Mouse (Mus musculus) liver, embryonic 14.5 days (tissue): ENCODE data around the gene Plcb4. TPM values are rescaled to one million over a fixed set of nuclear protein-coding genes. Genes with fewer than 3 reads are reported as not detected.
"Not testable (repeated sequence)": the region's sequence is repeated elsewhere in the genome, so short reads cannot be mapped to it uniquely, and the experiment has no call there.

Experiments used
- ATAC-seq: fragments of 200-750 bp; cut with Nextera tagmentation; 2 replicates; pipeline ENCODE4 v1.8.0; 2017; ENCODE audit warnings: moderate number of reproducible peaks, mild to moderate bottlenecking, moderate library complexity; ENCODE audit not compliant: insufficient read depth
- DNase-seq, 3 experiments: peaks; one replicate each; pipeline ENCODE4 v3.0.0-alpha.2; 2012 to 2013; ENCODE audit warnings: low read depth in 3 of 3, low spot score in 3 of 3
- H3K27ac ChIP-seq: fragments of 300-500 bp; sonication (generic); 2 replicates; pipeline ENCODE4 v1.5.1; 2014; ENCODE audit warnings: moderate library complexity, mild to moderate bottlenecking, control low read depth, inconsistent platforms
- H3K27me3 ChIP-seq: fragments of 300-500 bp; sonication (generic); 2 replicates; pipeline ENCODE4 v1.6.1; 2014; ENCODE audit warnings: mild to moderate bottlenecking, low read length, moderate library complexity; ENCODE audit not compliant: control insufficient read depth, insufficient read depth
- H3K36me3 ChIP-seq: fragments of 300-500 bp; sonication (generic); replicated peaks from 2 replicates; pipeline ENCODE4 v1.6.1; 2014; ENCODE audit warnings: low read depth; ENCODE audit not compliant: control insufficient read depth, insufficient read depth
- H3K4me1 ChIP-seq, 2 experiments: fragments of 200-500 bp in 1 of 2; fragments of 300-500 bp in 1 of 2; sonication (generic) in 1 of 2; replicated peaks; 2 replicates each; pipeline ENCODE4 v1.6.1; 2012 to 2014; ENCODE audit warnings: antibody characterized with exemption in 1 of 2, inconsistent platforms in 1 of 2, low read length in 1 of 2; ENCODE audit not compliant: control insufficient read depth in 2 of 2, insufficient read depth in 2 of 2
- H3K4me2 ChIP-seq: fragments of 300-500 bp; sonication (generic); 2 replicates; pipeline ENCODE4 v1.6.1; 2014; ENCODE audit warnings: low read depth, mild to moderate bottlenecking, control low read depth, moderate library complexity
- H3K4me3 ChIP-seq, 2 experiments: fragments of 200-500 bp in 1 of 2; fragments of 300-500 bp in 1 of 2; sonication (generic) in 1 of 2; 2 replicates each; pipeline ENCODE4 v1.5.1; 2012 to 2014; ENCODE audit warnings: low read depth in 2 of 2, low read length in 2 of 2, mild to moderate bottlenecking in 2 of 2, control low read depth in 1 of 2, inconsistent platforms in 1 of 2, moderate library complexity in 1 of 2; ENCODE audit not compliant: insufficient read depth in 1 of 2
- H3K9ac ChIP-seq: fragments of 300-500 bp; sonication (generic); replicated peaks from 2 replicates; pipeline ENCODE4 v1.6.1; 2014; ENCODE audit warnings: mild to moderate bottlenecking, control low read depth, moderate library complexity
- H3K9me3 ChIP-seq: fragments of 300-500 bp; sonication (generic); 2 replicates; pipeline ENCODE4 v1.6.1; 2016; ENCODE audit warnings: low read length, mixed read lengths; ENCODE audit not compliant: control insufficient read depth
- CTCF ChIP-seq: IDR thresholded peaks from 2 replicates; pipeline ENCODE4 v1.5.1; 2016; ENCODE audit warnings: antibody characterized with exemption, low read depth, control low read depth
- EP300 ChIP-seq: IDR thresholded peaks from 2 replicates; pipeline ENCODE4 v1.6.1; 2016; ENCODE audit warnings: antibody characterized with exemption, low read depth
- WGBS: fragments of 180-500 bp; shearing (Covaris S2); extraction: QIAGEN DNeasy Blood & Tissue Kit; methylation state at CpG from one replicate; pipeline ENCODE4 v1.1.7; 2014; ENCODE audit not compliant: insufficient replicate concordance; 5-methylcytosine and 5-hydroxymethylcytosine counted together
- polyA plus RNA-seq, 2 experiments: library from polyadenylated mRNA; depleted of rRNA in 1 of 2; stranded (reverse) in 1 of 2; unstranded in 1 of 2; fragments of >200 nt; fragmentation: Nextera tagmentation in 1 of 2; extraction: Ambion mirVana in 1 of 2; gene quantifications; 2 replicates each; pipeline versions ENCODE4 v1.2.1 to v1.2.3; 2012 to 2014

Gene Plcb4
- polyA plus RNA-seq, 2 experiments: 1.9 to 2.3 TPM

DNA sequence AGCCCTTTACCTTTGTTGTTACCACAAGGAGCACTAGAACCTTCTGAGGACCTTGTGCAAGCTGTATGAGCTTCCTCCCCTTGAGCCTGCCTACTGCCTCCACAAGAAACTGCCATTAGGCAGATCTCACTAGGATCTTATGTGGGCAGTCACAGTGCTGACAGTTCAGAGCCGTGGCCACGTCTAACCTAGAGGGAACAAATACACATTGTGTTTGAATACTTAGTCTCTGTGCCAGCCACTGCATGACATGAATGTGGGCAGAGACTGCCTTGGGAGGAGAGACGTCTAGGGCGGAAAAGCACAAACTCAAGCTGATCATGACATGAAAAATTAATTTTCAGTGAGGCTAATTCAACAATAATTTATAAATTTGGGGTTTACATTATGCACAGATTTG is 239.2 kb downstream of the Plcb4 start:
- Histone ChIP-seq H3K9me3 (no peaks in the 10 kb centered on the region), H3K36me3 (no peaks in the 10 kb centered on the region), H3K27ac (no peak overlapping the region), H3K4me3 (no peak overlapping the region), H3K27me3 (no peaks in the 10 kb centered on the region), H3K9ac (no peak overlapping the region), H3K4me1 (peaks cover 0 to 4% of the 10 kb centered on the region in 2 experiments; a peak in 1 of 4 replicates), H3K4me2 (no peak overlapping the region)
- no peak for ATAC-seq
- WGBS: 60% methylated on average over 4 of the region's 4 CpGs
- no peak for DNase-seq
- TF ChIP-seq CTCF (no peak), EP300 (no peak)

DNA sequence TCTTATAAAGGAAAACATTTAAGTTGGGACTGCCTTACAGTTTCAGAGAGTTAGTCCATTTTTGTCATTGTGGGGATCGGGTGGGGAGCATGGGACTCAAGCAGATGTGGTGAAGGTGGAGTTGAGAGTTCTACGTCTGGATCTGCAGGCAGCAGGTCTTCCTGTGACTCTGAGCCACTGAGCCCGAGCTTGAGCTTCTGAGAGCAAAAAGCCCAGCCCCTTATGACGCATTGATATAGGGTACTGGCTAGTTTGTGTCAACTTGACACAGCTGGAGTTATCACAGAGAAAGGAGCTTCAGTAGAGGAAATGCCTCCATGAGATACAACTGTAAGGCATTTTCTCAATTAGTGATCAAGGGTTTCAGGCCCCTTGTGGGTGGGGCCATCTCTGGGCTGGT is 241.1 kb downstream of the Plcb4 start:
- not testable (repeated sequence) for H3K36me3 ChIP-seq, ATAC-seq, H3K27ac ChIP-seq, H3K9ac ChIP-seq, H3K4me1 ChIP-seq, H3K27me3 ChIP-seq, H3K4me2 ChIP-seq, H3K4me3 ChIP-seq, H3K9me3 ChIP-seq, DNase-seq
- WGBS: 29% methylated on average over 4 of the region's 4 CpGs

DNA sequence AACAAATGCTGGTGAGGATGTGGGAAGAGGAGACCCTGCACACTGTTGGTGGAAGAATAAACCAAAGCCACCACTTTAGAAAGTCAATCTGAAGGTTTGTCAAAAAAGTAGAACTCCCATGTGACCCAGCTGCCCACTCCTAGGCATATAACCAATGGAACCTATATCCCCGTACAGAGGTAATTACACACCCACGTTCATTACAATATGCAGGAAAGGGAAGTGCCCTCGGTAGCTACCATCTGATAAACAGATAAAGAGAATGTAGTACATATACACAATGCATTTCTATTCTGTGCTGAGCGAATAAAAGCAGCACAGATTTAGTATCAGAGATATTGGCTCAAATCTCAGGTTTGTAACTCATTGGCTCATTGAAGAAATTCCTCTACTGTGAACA is 242.2 kb downstream of the Plcb4 start:
- H3K4me3 ChIP-seq: no peak overlapping the region
- no peak for DNase-seq
- no peaks in the 10 kb centered on the region for H3K36me3 ChIP-seq
- H3K27ac ChIP-seq: no peak overlapping the region
- TF ChIP-seq EP300: no peak
- TF ChIP-seq CTCF: no peak
- no peak overlapping the region for H3K4me2 ChIP-seq
- no peaks in the 10 kb centered on the region for H3K27me3 ChIP-seq
- no peaks in the 10 kb centered on the region for H3K9me3 ChIP-seq
- WGBS: 50% methylated on average over 4 of the region's 4 CpGs
- no peak overlapping the region for H3K9ac ChIP-seq
- ATAC-seq: no peak
- peaks cover 0 to 7% of the 10 kb centered on the region in 2 experiments; a peak in 1 of 4 replicates for H3K4me1 ChIP-seq

DNA sequence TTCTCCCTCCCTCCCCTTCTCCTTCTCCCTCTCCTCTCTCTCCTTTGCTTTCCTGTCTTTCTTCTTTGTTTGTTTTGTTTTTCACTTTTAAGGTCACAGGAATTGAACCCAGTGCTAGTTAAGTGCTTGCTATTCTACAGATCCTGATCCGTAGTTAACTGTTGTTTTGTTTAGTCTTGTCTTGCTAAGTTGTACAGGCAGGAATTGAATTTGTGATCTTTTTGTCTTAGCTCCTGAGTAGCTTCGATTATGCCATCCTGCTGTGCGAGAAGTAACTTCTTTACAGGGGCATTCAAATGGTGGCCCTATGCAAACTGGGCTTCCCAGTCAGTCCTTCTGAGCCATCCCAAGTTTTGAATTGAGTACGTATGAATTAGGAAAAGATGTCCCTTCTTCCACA is 245.5 kb downstream of the Plcb4 start:
- DNase-seq: no peak
- H3K9me3 ChIP-seq: no peaks in the 10 kb centered on the region
- H3K27ac ChIP-seq: no peak overlapping the region
- TF ChIP-seq CTCF: no peak
- no peak for TF ChIP-seq EP300
- H3K9ac ChIP-seq: no peak overlapping the region
- H3K36me3 ChIP-seq: no peaks in the 10 kb centered on the region
- H3K4me2 ChIP-seq: no peak overlapping the region
- WGBS: 60% methylated on average over 4 of the region's 4 CpGs
- no peak overlapping the region for H3K4me3 ChIP-seq
- H3K27me3 ChIP-seq: no peaks in the 10 kb centered on the region
- H3K4me1 ChIP-seq: peaks cover 0 to 7% of the 10 kb centered on the region in 2 experiments; a peak in 1 of 4 replicates
- no peak for ATAC-seq

DNA sequence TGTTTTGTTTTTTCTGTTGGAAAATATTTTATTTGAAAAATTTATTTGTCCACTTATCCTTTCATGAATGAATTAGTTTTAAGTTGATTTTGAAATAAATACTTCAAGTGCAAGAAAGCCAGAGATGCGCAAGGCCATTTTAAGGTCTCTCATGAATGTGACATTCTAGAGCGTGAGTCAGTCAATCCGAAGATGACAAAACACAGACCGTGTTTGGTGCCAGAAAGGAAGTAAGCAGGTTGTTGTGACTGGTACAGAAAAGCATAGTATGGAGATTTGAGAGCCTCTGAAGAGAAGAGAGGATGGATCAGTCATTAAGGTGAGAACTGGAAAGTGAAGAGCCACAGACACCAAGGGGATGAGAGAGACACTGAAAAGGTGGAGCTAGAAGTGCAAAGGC is 246.0 kb downstream of the Plcb4 start:
- WGBS: 75% methylated on average over 4 of the region's 4 CpGs
- no peak for DNase-seq

More for the DNA sequence above, 246.0 kb downstream of the Plcb4 start:
- H3K4me3 ChIP-seq: no peak overlapping the region
- H3K9me3 ChIP-seq: no peaks in the 10 kb centered on the region
- no peak for TF ChIP-seq EP300
- H3K4me2 ChIP-seq: no peak overlapping the region
- no peaks in the 10 kb centered on the region for H3K36me3 ChIP-seq
- peaks cover 0 to 3% of the 10 kb centered on the region in 2 experiments; a peak in 1 of 4 replicates for H3K4me1 ChIP-seq
- H3K9ac ChIP-seq: no peak overlapping the region
- no peaks in the 10 kb centered on the region for H3K27me3 ChIP-seq
- H3K27ac ChIP-seq: no peak overlapping the region
- no peak for ATAC-seq
